Comparison of ENCODE assay signal across 12 mouse cellular contexts in the genomic region with DNA sequence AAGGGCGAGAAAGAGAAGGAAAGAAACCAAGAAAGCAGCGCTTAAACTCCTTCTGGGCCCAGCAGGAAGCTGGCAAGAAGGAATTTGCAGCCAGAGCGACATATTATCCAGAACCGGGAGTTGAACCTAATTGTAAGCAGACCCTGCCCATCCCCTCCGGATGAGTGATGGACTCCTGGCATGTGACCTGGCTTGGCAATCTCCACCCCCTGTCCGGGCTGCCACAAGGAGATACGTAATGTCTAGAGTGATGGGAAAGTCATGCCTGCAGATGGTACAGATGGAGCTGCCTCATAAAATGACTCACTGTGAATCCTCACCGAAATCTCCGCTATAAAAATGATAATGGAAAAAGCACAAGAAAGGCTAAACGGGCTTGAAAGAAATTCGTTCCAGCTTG.
DNase-seq lines count a peak whose midpoint lies in the region; ATAC-seq and TF ChIP-seq lines count a peak whose summit lies in the region.
"Had no signal": no experiment of that assay in that cellular context is flagged by ENCODE, and none has a peak within 500 bp of the region (broad histone marks: within the 10 kb centered on the region; RNA-seq: fewer than 3 reads in every experiment).

No protein-coding gene starts in this region.

- ATAC-seq in hindbrain, embryonic 11.5 days (ENCODE audit: low FRiP score) = no peak
- no peak for ATAC-seq in hindbrain, embryonic 13.5 days (ENCODE audit: low FRiP score)

- intact Hi-C loops in left cerebral cortex, postnatal 25 days (cut with DNase I) = no loop called here
- intact Hi-C loops in heart, adult 2 months (cut with DNase I) = no loop called here

- no peak overlapping the region for H3K4me2 ChIP-seq in hindbrain, embryonic 11.5 days (replicated peaks; ENCODE audit: low read depth, low read length)
- H3K4me2 ChIP-seq in hindbrain, embryonic 13.5 days = no peak overlapping the region
- H3K4me2 ChIP-seq: heart, embryonic 13.5 days; liver, embryonic 13.5 days had no signal

- H3K27me3 ChIP-seq in hindbrain, embryonic 11.5 days (ENCODE audit: control insufficient read depth, insufficient read depth, low read length) = no peaks in the 10 kb centered on the region
- H3K27me3 ChIP-seq in hindbrain, embryonic 13.5 days = no peaks in the 10 kb centered on the region
- no peaks in the 10 kb centered on the region for H3K27me3 ChIP-seq in heart, adult 2 months (ENCODE audit: control insufficient read depth, insufficient read depth, low read length)
- H3K27me3 ChIP-seq: heart, embryonic 13.5 days; liver, embryonic 13.5 days had no signal

- no peak for TF ChIP-seq POLR2A in heart, adult 2 months (IDR thresholded peaks at IDR 0.05; ENCODE audit: insufficient read depth, low read depth, low read length)

- H3K4me1 ChIP-seq in hindbrain, embryonic 11.5 days (replicated peaks; ENCODE audit: control insufficient read depth, insufficient read depth, low read length) = no peaks in the 10 kb centered on the region
- H3K4me1 ChIP-seq in hindbrain, embryonic 13.5 days (replicated peaks) = no peaks in the 10 kb centered on the region
- no peaks in the 10 kb centered on the region for H3K4me1 ChIP-seq in heart, adult 2 months (ENCODE audit: control insufficient read depth, insufficient read depth, low read length)
- H3K4me1 ChIP-seq: liver, embryonic 13.5 days; midbrain, embryonic 10.5 days had no signal

- TF ChIP-seq CTCF in heart, adult 2 months (IDR thresholded peaks at IDR 0.05) = no peak

- peak; percentile 3 for DNase-seq in hindbrain, embryonic 11.5 days (ENCODE audit: low spot score)
- peak; percentile 13 to 14 for DNase-seq in frontal cortex, postnatal 14 days (ENCODE audit: low spot score in 2 of 2)
- DNase-seq in left cerebral cortex, postnatal 25 days (ENCODE audit: low spot score in 2 of 2) = peak; percentile 35 to 79
- DNase-seq in skeletal muscle tissue, adult 2 months (ENCODE audit: low read depth, low spot score) = peak; percentile 4
- DNase-seq in lung, postnatal 4 days = no peak
- DNase-seq in testis, postnatal 10 days (ENCODE audit: low spot score) = no peak
- no peak for DNase-seq in heart, adult 2 months
- DNase-seq: liver, embryonic 13.5 days; thymus, postnatal 14 days had no signal

- H3K9me3 ChIP-seq in hindbrain, embryonic 11.5 days (ENCODE audit: control insufficient read depth, low read length) = no peaks in the 10 kb centered on the region
- no peaks in the 10 kb centered on the region for H3K9me3 ChIP-seq in hindbrain, embryonic 13.5 days
- H3K9me3 ChIP-seq: heart, embryonic 13.5 days; liver, embryonic 13.5 days; midbrain, embryonic 10.5 days had no signal

- no peaks in the 10 kb centered on the region for H3K36me3 ChIP-seq in hindbrain, embryonic 11.5 days (ENCODE audit: control insufficient read depth, insufficient read depth, low read length)
- H3K36me3 ChIP-seq in hindbrain, embryonic 13.5 days = no peaks in the 10 kb centered on the region
- no peaks in the 10 kb centered on the region for H3K36me3 ChIP-seq in heart, adult 2 months (ENCODE audit: control insufficient read depth, insufficient read depth, low read length)
- H3K36me3 ChIP-seq: heart, embryonic 13.5 days; liver, embryonic 13.5 days; midbrain, embryonic 10.5 days had no signal

- no peak overlapping the region for H3K4me3 ChIP-seq in hindbrain, embryonic 11.5 days (ENCODE audit: low read depth, low read length)
- no peak overlapping the region for H3K4me3 ChIP-seq in hindbrain, embryonic 13.5 days
- no peak overlapping the region for H3K4me3 ChIP-seq in heart, adult 2 months
- H3K4me3 ChIP-seq: heart, embryonic 13.5 days; liver, embryonic 13.5 days; midbrain, embryonic 10.5 days had no signal

- H3K9ac ChIP-seq in hindbrain, embryonic 11.5 days (ENCODE audit: low read depth, low read length) = no peak overlapping the region
- H3K9ac ChIP-seq in hindbrain, embryonic 13.5 days = no peak overlapping the region; the same call in 1 of the 2 replicates
- H3K9ac ChIP-seq in heart, adult 2 months (ENCODE audit: low read depth, low read length) = no peak overlapping the region
- H3K9ac ChIP-seq: heart, embryonic 13.5 days; liver, embryonic 13.5 days had no signal

- WGBS in hindbrain, embryonic 11.5 days = 62% methylated on average over 11 of the region's 11 CpGs
- WGBS in hindbrain, embryonic 13.5 days = 65% methylated on average over 11 of the region's 11 CpGs
- WGBS in heart, adult 2 months = 64% methylated on average over 11 of the region's 11 CpGs

- H3K79me2 ChIP-seq in heart, adult 2 months (replicated peaks; ENCODE audit: control insufficient read depth, insufficient read depth, low read length) = no peaks in the 10 kb centered on the region

- TF ChIP-seq EP300 in heart, adult 2 months (IDR thresholded peaks at IDR 0.05; ENCODE audit: insufficient read depth, low read depth, low read length) = no peak

- no peak overlapping the region for H3K27ac ChIP-seq in hindbrain, embryonic 11.5 days (ENCODE audit: low read depth, low read length)
- no peak overlapping the region for H3K27ac ChIP-seq in hindbrain, embryonic 13.5 days
- H3K27ac ChIP-seq in heart, adult 2 months = no peak overlapping the region
- H3K27ac ChIP-seq: heart, embryonic 13.5 days; liver, embryonic 13.5 days; midbrain, embryonic 10.5 days had no signal

Comparison
In these comparisons a context has a peak if more than half of its experiments do, and no peak if none do; other contexts are left out.
1. DNase-seq: peak in hindbrain, embryonic 11.5 days (single experiment), frontal cortex, postnatal 14 days (2 of 2), left cerebral cortex, postnatal 25 days (2 of 2) and skeletal muscle tissue, adult 2 months (single experiment); none in lung, postnatal 4 days (0 of 2), testis, postnatal 10 days (single experiment) and heart, adult 2 months (0 of 2).